Mouse (Mus musculus) layer of hippocampus, postnatal 25 days (tissue): ENCODE results near the gene Nop58. TPM values are rescaled to one million over a fixed set of nuclear protein-coding genes. Genes with fewer than 3 reads are reported as not detected.
"Not testable (repeated sequence)": the region's sequence is repeated elsewhere in the genome, so short reads cannot be mapped to it uniquely, and the experiment has no call there.

Experiments used
- DNase-seq, 2 experiments: peaks; one replicate each; pipeline ENCODE4 v3.0.0; 2022; ENCODE audit warnings: mixed read lengths in 2 of 2, low spot score in 1 of 2; ENCODE audit errors: extremely low spot score in 1 of 2
- total RNA-seq, 2 experiments: library from RNA; stranded (reverse); gene quantifications; 2 replicates each; pipeline ENCODE4 v1.2.3; 2021

Gene Nop58
- total RNA-seq, 2 experiments from 2014 or later: 58.7 to 60.7 TPM

GRCm38 (mm10) chr1:59701766-59702165 lies 17.0 kb downstream of the Nop58 start:
- DNase-seq: no peak

- DNase-seq: no peak
These were observed 35.1 kb downstream of the Nop58 start for GRCm38 (mm10) chr1:59719900-59720299.

GRCm38 (mm10) chr1:59725661-59726060 lies 40.9 kb downstream of the Nop58 start:
- no peak for DNase-seq

GRCm38 (mm10) chr1:59730106-59730505 lies 45.3 kb downstream of the Nop58 start:
- no peak for DNase-seq

- no peak for DNase-seq
These were observed 46.0 kb downstream of the Nop58 start for GRCm38 (mm10) chr1:59730737-59731136.

GRCm38 (mm10) chr1:59734076-59734475 lies 49.3 kb downstream of the Nop58 start:
- no peak for DNase-seq

- DNase-seq: no peak
These were observed 54.1 kb downstream of the Nop58 start for GRCm38 (mm10) chr1:59738768-59739414.

GRCm38 (mm10) chr1:59739577-59740354 lies 55.0 kb downstream of the Nop58 start:
- no peak for DNase-seq

- no peak for DNase-seq
These were observed 64.3 kb downstream of the Nop58 start for GRCm38 (mm10) chr1:59749047-59749446.

- DNase-seq: not testable (repeated sequence)
These were observed 65.0 kb downstream of the Nop58 start for GRCm38 (mm10) chr1:59749724-59750123.

- DNase-seq: no peak
These were observed 70.5 kb downstream of the Nop58 start for GRCm38 (mm10) chr1:59755298-59755697.

- DNase-seq: no peak
These were observed 73.6 kb downstream of the Nop58 start for GRCm38 (mm10) chr1:59758325-59758724.

GRCm38 (mm10) chr1:59762208-59762607 lies 77.4 kb downstream of the Nop58 start:
- DNase-seq: no peak

GRCm38 (mm10) chr1:59762651-59763163 lies 77.9 kb downstream of the Nop58 start:
- DNase-seq: peak; percentile 35 to 46

GRCm38 (mm10) chr1:59763164-59763768 lies 78.5 kb downstream of the Nop58 start, which contains the start of gene Bmpr2:
Bmpr2 (plus strand) TSS chr1:59763400.
- DNase-seq: peak; percentile 73 to 82

- peak in 1 of 2 experiments; percentile 40 for DNase-seq
These were observed 79.0 kb downstream of the Nop58 start for GRCm38 (mm10) chr1:59763781-59764251.

GRCm38 (mm10) chr1:59764407-59764971 lies 79.7 kb downstream of the Nop58 start:
- peak; percentile 26 to 31 for DNase-seq

- DNase-seq: no peak
These were observed 80.5 kb downstream of the Nop58 start for GRCm38 (mm10) chr1:59765279-59765678.

GRCm38 (mm10) chr1:59766626-59767025 lies 81.9 kb downstream of the Nop58 start:
- no peak for DNase-seq
